Mouse (Mus musculus): ENCODE results near the gene Antxr2. TPM values are rescaled to one million over a fixed set of nuclear protein-coding genes. Genes with fewer than 3 reads are reported as not detected.

Gene Antxr2
- total RNA-seq, 2 experiments from 2014 or later, result 1.6 to 1.7 TPM

DNA sequence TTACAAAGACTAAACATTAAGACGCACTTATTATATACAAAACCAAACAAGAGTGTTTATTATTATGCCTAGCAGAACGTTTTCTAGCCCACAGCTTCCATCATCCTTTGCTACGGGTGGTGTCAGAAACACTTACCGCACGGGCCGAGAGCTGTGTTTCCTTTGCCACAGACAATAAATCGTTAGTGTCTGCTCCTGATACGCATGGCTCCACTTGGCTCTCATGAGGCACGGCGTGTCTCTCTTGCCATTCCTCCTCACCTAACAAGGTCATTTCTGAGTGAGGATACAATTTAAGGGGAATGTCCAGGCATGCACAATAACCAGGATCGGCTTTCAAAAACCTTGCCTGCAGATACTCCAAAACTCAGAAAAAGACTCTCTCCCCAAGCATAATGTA, 113.2 kb downstream of the Antxr2 start:
- no peak for DNase-seq (ENCODE audit: low spot score in 2 of 2)

DNA sequence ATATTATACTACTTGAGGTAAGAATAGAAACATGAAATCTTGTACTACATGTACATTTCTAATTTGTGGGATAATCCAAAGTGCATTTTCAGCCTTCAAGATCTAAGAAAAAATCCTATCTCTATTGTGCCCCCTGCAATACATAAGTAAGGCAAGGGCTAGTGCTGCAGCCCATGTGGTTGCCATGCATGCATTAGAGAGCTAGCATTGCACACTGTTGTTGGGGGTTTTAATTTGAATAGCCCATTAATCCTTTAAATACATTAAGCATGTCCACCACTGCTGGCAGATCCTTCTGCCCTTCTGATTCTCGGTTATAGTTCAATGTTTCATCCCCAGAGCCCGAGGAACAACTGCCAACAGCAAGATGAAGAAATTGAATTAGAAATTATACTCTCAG, 116.0 kb downstream of the Antxr2 start:
- DNase-seq (ENCODE audit: low spot score in 2 of 2), result no peak

DNA sequence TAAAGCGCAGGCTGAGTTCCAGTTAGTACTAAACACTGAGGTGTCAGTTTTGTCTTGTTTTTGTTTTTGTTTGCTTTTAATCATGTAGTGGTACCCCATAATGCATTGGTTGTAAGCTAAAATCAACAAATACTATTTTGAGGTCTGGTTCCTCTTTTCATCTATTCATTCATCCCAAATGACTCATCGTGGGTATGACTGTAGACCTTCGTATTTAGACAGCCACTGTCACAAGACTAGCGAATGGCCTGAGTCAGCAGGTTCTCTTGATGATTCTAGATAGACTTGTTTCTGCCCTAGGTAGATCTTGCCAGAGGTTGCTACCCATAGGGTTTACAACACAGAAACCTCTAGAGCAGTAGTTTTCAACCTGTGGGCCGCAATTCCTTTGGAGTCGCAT, 116.9 kb downstream of the Antxr2 start:
- DNase-seq (ENCODE audit: low spot score in 2 of 2), result no peak

DNA sequence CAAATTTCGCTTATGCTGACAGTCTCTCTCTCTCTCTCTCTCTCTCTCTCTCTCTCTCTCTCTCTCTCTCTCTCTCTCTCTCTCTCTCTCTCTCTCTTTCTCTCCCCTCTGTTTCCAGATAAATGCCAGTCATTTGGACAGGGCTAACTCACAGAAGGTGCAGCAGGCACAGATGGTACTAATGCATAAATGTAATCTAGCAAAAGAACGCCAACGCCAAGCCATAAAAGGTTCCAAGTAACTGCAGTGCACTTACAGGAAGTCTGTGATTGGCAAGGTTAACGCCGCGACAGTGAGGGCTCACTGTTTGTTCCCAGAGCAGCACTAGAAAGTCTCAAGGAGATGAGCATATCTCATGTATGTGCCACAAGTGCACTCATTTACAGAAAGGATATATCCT, 123.4 kb downstream of the Antxr2 start:
- DNase-seq (ENCODE audit: low spot score in 2 of 2), result peak; percentile 26 to 74

DNA sequence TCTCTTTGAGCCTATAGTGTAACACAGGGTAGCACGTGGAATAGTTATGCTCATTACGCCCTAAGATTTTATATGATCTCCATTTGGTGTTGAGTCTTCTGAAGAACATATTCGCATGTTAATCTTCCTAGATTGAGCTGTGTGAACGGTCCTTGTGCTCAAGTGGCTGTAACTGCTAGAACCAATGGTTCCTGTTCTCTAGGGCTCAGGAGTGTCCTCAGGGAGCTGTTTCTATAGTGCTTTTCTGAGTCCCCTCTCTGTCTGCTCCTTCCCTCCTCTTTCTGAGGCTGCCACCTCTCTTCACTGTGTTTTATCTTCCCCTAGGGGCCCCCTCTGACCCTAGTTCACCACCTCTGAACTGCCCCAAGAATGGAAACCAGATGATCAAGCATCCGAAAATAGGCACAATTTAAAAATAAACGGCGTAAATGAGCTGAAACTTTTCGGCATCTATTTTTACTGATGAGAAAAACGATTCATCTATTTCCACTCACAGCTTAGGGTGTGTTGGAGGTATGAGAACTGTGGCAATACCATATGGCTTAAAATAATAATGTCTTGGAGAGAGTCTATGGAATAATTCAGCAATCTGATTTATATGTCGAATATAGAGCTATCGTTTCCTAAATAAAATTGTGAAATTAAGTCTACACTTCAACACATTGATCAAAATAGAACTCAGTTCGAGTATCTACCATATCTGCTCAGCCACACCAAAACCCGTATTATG, 124.1 kb downstream of the Antxr2 start:
- no peak for DNase-seq (ENCODE audit: low spot score in 2 of 2)

DNA sequence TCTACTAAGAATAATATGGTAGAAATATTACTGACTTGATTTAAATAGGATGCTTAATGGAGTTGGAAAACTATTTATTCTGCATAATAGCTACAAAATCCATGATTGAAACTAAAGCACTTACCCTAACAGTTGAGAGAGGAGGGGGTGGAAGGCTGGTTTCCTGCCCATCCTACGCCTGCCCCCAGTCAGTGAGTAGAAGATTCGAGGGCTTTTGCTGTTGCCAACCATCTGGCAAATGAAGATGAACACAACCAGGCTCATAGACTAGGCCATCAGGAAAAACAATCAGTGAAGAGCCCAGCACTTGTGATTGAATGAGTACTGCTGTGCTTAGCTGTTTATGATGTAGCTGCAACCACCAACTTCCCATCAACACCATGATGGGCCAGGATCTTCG, 125.0 kb downstream of the Antxr2 start:
- peak; percentile 36 to 65 for DNase-seq (ENCODE audit: low spot score in 2 of 2)

DNA sequence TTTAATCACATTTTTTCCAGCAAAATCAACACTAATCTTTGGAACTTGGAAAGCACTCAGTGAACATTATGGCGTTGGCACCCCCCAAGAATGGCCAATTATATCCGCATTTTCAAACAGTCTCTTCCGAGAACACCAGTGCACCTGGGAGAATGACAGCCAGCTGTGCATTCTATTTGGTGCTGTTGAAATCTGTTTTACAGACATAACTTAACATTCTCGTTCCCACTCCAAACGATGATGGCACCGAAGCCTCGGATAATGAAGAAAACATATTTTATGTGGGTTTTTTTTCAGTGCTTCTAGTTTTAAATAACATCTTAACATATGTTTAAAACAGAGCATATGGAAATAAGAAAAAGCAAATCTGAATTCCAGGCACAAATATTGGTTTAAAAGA, 129.7 kb downstream of the Antxr2 start:
- peak in 1 of 2 experiments; percentile 26 for DNase-seq (ENCODE audit: low spot score in 2 of 2)

DNA sequence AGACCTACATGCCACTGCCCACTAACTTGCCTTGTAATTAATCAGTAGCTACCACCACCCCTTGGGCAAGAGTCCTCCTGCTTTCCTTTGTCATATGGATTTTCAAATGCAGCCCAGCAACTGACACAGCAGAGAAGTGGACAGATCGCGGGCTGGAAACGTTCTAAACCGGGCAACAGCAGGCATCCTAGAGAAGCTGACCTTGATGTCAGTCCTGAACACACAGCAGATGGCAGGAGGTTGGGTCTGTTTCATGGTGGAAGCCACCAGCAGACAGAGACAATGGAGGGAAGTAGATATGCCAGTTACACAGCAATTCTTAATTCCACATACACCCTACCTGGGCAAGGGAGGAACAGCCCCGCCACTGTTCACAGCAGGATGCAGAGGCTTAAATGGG, 131.5 kb downstream of the Antxr2 start:
- no peak for DNase-seq (ENCODE audit: low spot score in 2 of 2)

DNA sequence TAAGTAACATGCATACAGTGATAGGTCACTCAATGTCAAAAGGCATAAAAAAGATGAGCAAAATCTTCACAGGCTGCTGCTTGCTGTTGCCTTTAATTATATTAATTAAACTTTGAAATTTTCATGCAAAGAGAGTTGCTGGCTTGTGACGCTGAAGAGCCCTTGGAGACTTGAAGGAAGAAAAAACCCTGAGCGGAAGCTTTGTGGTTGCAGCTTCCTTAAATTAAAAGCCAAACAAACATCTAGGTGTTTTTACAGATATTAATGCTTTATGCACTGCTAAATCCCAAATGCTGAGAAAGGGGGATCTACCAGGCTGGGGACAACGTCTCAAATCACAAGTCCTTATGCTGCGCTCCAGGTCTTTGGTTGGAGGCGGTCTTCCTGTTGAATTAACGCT, 145.4 kb downstream of the Antxr2 start:
- DNase-seq (ENCODE audit: low spot score in 2 of 2), result no peak

DNA sequence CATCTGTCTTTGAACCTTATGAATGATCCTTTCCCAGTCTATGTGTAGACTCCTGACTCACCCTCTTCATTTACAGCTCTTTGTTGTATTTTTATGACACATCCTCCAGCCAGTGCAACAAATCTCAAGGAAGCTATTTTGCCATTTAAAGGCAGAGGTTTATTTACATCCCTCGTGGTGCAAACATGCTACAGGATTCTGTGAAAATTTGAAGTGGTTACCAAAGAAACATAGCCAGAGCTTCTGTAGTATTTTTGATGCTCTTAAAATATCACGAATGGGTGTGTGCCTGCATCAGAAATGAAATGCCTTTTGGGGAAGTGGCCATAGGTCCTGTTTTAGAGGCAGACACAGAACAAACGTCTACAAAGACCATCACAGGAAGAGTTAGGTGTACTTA, 146.7 kb downstream of the Antxr2 start:
- no peak for DNase-seq (ENCODE audit: low spot score in 2 of 2)

DNA sequence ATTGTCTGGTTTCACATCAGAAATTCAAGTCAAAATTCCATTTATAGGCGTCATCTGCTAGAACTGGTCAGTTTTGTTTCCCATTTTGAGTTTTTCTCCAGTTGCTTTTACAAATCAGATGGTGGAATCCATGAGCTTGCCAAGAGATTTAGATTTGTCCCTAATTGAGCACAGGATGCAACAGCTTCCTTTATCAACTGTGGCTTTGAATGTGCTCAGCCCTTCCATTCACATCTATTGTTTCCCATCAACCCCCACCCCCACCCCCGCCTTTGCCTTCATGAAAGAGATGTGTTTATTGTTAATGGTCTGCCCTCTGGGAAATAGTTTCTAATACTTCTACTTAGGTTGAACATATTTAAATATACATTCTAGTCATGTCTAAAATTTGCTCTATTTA, 149.4 kb downstream of the Antxr2 start:
- no peak for DNase-seq (ENCODE audit: low spot score in 2 of 2)

DNA sequence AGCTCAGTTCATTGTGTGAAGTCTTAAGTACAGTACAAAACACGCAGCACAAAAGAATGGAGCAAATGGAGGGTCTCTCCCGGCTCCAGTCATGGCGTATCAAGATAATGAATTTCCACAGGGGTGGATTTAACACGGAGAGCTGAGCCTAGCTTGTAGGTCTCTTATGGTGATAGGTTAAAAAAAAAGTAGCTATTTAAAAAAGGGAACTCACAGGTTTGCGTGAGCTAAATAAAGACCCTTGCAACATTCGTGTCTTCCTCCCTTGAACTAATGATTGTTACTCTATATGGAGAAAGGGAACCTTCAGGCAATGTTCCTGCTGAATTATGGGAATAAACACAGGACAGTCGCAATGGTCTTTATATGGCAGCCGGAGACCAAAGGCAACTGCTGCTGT, 150.7 kb downstream of the Antxr2 start:
- no peak for DNase-seq (ENCODE audit: low spot score in 2 of 2)

DNA sequence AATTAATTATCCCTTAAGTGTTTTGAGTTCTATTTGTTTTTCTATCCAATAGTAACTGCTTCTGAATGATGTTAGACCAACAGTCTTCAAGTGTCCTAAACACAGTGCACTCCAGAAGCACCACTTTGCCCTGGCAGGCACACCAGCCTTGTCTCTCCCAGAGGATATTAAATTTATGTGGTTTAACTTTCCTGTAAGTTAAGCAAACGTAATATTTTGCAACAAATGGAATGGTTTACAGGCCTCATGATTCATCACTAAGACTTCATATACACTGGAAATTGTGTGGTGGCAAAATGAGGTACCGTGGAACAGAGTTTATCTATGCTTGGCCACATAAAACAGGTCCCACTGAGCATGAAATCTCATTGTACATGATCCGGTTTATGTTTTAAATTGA, 152.0 kb downstream of the Antxr2 start:
- no peak for DNase-seq (ENCODE audit: low spot score in 2 of 2)

DNA sequence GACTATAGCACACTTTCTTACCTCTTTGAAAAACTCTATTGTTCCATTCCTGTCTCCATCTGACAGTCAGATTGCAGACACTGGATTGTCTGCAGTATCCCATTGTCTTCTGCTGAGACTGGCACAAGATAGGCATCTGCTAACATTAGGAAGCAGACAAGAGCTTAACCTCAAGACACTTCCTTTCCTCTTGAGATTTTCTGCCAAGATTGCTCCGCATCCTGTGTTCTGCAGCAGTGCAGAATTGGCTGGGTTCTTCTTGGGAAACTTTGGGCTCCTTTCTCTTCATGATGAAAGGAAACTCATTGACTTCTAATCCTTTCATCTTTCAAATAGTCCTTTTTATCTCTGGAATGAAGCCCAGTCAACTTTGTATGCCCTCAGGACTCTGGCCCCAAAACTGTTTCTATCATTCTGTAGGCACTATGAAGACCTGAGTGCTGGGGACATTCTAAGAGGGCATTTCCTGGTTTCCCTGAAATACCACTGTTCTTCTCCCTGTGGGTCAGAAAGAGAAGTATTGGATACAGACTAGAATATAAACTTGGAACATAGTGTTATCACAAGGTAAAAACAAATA, 152.5 kb downstream of the Antxr2 start:
- no peak for DNase-seq (ENCODE audit: low spot score in 2 of 2)

DNA sequence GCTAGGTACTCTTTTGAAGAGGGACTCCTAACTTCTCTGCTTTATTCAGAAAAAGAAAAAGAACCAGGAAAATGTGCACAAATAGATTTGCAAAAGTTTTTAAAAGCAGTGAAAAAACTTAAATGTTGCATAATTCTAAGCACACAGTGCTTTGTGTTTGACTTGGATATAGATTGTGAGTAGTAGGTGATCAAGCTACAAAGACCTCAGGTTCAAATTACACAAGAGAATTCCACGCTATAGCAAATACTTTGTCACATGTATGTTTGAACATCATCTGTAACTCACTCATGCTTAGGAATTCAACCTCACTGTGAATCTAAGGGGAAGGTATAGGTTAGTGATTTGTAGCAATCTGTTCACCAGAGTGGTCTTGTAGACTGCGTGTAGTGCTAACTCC, 153.9 kb downstream of the Antxr2 start:
- DNase-seq (ENCODE audit: low spot score in 2 of 2), result no peak

DNA sequence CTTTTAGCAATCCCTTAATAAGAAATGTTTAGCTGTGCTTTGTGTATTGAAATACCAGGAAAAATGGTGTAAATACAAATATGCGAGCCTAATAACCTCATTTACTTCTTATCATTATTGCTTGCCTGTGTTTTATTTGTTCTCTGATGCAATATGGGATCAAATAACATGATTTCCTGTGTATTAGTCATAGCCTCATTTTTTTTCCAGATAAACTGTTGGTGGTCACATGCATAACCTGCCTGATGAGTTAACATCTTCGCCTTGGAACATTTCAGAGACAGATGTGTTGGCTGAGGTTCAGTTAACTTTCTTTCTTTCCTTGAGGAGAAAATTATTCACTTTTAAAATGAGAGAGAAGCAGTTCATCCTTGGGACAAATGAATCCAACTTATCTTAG, 162.9 kb downstream of the Antxr2 start:
- DNase-seq (ENCODE audit: low spot score in 2 of 2), result no peak

DNA sequence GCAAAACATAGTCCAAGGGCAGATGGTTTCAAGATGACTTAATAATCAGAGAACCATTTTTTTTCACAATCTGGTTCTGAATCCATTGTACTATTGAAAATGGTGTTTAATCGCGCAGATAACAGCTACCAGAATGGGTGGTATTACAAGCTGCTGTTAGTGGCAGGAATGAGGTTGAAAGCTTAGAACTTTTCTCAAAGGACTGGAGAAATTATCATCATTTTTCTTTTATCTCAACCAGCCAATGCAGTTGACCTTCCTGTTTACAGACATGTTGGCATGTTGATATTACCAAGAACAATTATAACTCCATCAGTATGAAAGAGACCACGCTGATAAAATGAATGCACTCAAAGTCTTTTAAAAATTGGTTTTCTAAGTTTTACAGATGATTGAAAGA, 163.9 kb downstream of the Antxr2 start:
- no peak for DNase-seq (ENCODE audit: low spot score in 2 of 2)

DNA sequence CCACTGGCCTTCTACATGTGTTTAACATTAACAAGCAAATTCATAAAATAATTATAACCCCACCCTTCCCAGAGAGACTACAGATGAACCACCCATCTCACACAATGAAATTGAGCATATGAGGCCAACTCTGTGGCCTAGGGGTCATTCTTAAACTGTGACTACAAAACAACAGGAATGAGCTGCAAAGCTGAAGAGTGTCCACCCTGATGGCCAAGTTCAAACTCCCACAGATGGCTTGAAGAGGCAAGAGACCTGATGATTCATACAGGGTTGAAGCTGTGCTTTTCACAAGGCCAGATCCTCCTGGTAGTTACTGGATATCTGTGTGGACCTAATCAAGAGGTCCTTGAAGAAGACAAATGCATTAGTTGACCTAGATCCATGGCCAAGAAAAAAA, 173.7 kb downstream of the Antxr2 start:
- DNase-seq (ENCODE audit: low spot score in 2 of 2), result no peak

DNA sequence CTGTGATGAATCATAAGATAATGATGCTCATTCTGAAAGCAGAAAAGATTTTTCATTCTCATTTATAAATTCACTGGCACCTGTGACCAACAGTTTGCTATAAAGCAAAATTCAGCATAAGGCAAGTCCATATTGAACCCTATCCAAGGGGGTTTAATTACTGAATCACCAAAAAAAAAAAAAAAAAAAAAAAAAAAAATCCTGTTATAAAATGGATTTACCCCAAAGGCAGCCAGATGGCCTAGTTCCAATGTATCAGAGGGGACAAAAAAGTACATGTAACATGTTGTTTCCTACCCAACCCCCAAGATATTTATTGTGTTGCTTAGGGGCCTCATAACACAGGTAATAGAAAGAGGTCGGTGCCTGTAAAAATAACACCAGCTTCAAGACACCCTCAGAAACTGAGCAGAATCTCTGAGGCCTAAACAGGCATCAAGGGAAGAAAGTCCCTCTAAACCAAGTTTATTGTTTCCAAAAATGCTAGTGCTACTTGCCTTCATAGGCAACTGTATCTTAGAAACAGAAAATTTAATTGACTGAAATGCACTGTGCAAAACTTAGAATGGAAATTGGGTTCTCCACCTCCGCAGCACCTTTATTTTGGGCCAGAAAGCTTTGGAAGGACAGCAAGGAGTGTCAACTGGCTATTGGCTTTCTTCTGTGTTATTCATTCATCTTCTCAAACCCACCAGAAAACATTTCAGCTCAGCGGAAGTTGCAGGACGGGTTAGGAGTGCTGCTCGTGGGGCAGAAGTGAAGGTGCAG, 178.7 kb downstream of the Antxr2 start:
- DNase-seq (ENCODE audit: low spot score in 2 of 2), result no peak

DNA sequence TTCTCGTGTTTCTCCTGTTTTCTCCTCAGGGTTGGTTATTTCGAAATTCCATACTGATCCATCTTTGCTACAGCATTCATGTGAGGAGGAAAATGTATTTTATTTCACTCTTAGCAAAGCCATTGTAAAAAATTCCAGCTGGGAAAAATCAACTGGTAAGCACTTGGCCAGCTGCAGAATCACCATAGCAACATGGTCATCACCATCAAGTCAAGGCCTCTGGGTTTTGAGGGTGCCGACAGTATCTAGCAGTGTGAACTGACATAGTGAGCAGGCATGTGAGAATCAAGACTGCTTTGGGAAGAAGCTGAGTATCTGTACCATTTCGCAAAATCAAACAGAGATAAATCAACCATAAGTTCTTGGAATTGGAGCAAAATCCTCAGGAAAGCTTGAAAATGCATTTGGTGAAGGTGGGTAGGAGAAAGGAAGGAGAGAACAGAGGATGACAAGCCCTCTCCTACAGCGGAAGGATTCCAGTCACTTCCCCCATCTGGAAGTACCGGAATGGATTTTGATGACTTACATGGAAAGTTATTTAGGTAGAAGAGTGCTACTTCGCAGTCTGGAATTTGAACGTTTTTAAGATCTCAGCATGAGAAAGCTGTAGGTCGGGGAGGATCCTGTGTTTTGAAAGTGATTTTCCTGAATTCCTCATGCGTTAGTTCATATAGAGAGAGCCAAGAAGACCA, 183.5 kb downstream of the Antxr2 start:
- DNase-seq (ENCODE audit: low spot score in 2 of 2), result no peak

DNA sequence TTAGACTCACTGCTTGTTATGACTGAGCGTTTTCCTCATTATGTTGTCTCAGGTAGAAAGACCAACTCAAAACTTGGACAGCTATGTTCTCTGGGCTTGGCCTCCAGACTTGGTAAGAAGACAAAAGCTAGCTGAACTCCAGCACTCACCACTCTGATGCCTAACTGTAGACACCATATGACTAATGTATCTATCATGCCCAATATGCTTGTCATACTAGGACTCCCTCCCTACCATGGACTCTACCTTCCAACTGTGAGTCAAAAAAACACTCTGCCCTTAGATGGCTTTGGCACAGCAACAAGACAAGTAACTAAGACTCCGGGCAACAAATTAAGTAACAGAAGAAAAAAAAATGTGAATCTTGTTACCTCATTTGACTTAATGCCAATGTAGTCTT, 184.3 kb downstream of the Antxr2 start:
- DNase-seq (ENCODE audit: low spot score in 2 of 2), result no peak

DNA sequence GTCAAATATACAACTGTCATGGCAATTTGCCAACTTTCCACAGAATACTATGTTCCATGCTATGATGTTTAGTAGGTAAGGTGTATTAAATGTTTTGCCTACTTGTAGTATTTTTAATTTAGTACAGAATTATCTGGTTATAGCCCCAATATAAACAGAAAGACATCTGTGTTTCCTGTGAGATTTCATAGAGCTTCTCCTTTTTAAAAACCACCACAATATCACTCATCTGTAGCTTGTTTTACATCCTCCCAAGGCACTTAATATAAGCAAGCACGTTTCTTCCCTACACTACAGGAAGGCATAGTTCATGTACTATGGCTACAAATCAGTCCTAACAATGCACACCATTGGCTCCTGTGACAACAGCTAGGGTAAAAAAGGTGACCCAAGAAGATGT, 188.8 kb downstream of the Antxr2 start:
- DNase-seq (ENCODE audit: low spot score in 2 of 2), result no peak

Measured in layer of hippocampus, adult 18-20 months (tissue).